Mouse (Mus musculus): Measurements from ENCODE around the gene Snx8.
"Not testable (repeated sequence)": the region's sequence is repeated elsewhere in the genome, so short reads cannot be mapped to it uniquely, and the experiment has no call there.

Gene Snx8

GRCm38 (mm10) chr5:140383559-140383958, 5.5 kb downstream of the Snx8 start:
- no peak for DNase-seq

DNA sequence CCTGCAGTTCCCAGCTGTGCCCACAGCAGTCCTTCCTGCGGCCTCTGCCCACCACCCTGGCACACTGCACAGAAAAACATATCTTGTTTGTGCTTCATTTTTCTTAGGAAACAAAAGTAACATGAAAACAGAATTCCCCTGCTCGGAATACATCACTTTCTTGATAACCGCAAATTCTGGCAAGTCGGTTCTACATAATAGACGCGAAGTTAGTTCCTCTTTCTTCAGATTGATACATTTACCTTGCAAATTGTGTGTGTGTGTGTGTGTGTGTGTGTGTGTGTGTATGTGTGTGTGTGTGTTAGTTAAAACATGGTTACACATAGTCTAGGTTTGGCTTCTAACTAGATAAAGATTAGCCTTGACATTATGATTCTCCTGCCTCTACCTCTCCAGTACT, 6.4 kb downstream of the Snx8 start:
- DNase-seq: no peak

DNA sequence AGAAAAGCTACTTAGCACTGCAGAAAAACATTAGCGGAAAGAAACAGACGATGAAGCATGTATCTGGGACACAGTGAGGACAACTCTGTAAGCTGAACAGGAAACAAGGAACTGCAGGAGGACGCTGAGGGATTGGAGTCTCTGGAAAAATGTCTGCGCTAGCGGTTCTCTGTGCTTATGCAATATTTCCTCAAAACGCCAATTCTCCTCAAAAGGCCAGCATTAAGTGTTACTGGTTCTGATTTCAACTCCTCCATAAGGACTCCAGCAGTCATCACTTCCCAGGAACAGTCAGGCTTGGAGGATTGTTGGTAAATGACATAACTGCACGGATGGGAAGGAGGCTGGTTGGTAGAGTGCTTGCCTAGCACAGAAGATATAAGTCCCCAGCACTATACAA, 7.9 kb downstream of the Snx8 start:
- no peak for DNase-seq

GRCm38 (mm10) chr5:140379299-140379698, 9.8 kb downstream of the Snx8 start:
- no peak for DNase-seq

GRCm38 (mm10) chr5:140378121-140378853, 10.8 kb downstream of the Snx8 start:
- no peak for DNase-seq

GRCm38 (mm10) chr5:140375249-140375829, 13.7 kb downstream of the Snx8 start:
- DNase-seq: no peak

DNA sequence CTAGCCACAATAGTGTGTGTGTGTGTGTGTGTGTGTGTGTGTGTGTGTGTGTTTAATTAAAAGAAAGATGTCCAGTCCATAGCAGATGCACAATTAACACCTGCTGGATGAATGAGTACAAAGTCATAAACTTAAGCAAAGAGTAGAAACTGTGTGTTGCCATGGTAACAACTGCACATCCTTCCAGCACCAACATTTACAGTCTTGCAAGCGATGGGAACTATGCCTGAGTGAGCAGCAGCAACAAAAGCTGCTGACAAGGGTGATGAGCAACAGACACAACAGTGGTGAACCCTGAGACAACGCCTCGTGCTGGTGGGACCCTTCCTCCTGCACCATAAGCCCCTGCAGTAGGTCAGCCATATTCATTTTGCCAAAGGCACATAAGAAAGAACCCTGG, 14.8 kb downstream of the Snx8 start:
- DNase-seq: no peak

GRCm38 (mm10) chr5:140373711-140374110, 15.4 kb downstream of the Snx8 start:
- no peak for DNase-seq

GRCm38 (mm10) chr5:140371671-140372070, 17.4 kb downstream of the Snx8 start:
- DNase-seq: no peak

DNA sequence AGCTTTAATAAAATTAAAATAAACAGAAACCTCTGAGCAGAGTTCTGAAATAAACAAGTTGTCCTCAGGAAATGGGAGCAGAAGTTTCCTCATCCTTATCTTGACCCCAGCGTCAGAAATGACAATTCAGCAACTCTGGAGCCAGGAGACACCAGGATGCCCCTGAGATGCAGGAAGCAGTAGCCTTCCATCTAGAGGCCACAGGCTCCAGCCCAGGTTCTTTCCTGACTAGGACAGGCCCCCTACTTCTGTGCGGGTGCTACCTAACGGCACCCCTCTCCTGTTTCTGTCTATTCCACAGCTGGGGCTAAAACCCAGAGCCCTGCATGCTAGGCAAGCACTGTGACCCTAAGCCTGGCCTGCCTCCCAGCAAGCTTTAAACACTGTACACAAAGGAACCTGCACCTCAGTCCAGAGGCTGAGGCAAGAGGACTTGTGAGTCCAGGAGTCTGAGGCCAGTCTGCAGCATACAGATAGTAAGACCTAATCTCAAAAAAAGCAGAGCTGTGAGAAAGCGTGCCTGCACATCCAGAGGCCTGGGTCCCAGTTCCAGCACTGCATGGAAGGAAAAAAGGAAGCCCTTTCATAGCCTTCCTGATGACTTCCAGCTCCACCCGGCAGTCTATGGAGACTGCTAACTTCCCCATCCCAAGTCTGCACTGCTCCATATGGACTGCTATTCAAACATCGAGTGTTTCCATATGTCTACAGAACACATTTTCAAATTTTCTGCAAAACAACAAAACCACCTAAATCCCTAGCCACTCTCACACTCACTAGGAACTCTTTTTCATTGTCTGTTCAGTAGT, 18.4 kb downstream of the Snx8 start:
- DNase-seq: no peak

- no peak for DNase-seq
Measured at GRCm38 (mm10) chr5:140369466-140369865, 19.6 kb downstream of the Snx8 start.

DNA sequence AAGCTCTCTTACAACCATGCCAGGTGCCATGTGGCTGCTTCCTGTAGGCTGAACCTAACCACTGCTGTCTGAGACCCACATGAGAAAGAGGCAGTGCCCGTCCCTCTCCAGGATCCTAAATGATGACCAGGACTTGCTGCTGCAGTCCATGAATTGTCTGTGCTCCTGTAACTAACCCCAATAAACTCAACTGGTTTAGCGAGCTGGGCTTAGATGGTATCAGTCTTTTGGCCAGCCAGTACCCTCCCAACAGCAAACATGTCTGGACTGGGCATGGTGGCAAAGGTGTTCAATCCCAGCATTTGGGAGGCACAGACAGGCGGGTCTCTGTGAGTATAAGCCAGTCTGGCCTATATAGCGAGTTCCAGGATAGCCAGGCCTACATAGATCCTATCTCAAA, 20.1 kb downstream of the Snx8 start:
- DNase-seq: no peak

DNA sequence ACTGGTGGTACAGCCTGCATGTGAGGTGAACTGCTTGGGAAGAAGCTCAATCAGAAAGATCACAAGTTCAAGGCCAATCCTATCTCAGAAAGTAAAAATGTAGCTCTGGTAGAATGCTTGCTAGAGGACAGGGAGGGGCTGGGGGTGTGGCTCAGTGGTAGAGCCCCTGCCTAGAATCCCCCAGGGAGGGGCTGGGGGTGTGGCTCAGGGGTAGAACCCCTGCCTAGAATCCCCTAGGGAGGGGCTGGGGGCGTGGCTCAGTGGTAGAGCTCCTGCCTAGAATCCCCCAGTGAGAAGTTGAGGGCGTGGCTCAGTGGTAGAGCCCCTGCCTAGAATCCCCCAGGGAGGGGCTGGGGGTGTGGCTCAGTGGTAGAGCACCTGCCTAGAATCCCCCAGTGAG, 20.9 kb downstream of the Snx8 start:
- not testable (repeated sequence) for DNase-seq

GRCm38 (mm10) chr5:140364415-140364814, 24.6 kb downstream of the Snx8 start:
- no peak for DNase-seq

DNA sequence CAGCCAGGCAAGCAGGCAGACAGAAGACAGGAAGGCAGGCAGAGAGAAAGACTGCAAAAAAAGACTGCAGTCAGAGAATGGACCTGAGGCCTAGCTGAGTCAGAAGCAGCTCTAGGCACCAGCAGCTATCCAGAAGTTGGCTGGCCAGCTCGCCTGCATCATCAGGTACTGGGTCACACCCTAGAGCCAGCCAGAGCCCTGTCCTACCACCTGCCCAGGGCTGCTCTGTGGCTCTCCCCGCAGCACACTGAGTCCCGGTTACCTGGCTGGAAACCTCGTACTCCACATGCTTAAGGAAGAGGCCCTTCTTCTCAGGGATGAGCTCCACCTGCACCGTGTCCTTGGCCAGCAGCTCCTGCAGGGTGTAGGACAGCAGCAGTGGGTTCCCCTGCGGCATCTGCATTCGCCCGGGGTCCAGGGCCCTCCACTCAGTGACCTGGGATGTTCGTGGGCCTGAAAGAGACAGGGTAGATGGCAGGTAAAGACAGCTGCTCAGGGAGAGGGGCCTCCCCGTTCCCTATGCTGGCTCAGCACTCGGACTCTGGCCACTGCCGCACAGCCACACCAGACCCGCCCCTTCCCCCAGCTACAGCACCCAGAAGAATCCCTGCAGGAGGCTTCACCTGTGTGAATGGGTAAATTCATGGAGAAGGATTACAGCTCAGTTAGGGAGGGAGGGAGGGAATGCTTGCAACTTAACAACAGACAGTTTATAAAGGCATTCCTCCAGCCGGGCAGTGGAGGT, 29.0 kb downstream of the Snx8 start:
- no peak for DNase-seq

DNA sequence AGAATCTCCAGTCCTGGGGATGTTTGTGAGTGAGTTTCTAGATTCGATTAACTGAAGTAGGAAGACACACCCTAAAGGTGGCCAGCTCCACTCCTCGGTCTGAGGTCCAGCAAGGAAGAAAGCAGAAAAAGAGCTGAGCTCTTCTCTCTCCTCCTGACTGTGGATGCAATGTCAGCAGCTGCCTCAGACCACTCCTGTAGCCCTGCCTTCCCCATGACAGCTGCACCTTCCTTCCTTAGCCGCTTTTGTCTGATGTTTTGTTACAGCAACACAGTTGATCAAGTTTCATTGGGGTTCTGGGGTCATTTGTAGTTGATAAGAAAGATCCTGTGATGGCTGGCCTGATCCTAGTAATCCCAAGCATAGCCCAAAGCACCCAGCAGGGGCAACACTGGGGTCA, 31.6 kb downstream of the Snx8 start:
- DNase-seq: no peak

- DNase-seq: no peak
Measured at GRCm38 (mm10) chr5:140355934-140356333, 33.1 kb downstream of the Snx8 start.

DNA sequence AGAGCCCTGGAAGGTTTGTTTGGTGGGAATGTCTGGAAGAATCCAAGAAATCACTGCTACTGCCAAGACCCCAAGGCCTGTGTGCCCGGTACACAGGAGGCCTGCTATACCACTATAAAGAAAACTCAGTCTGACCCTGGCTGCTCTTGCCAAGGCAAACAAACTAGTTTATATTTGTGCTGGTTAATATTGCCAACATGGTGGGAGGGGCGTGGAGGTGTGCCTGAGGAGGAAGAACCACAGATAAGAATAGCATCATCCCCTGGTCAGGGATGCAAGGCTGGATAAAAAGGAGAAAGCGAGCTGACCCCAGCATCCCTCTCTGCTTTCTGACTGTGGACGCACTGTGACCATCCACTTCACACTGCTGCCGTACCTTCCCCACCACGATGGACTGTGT, 36.7 kb downstream of the Snx8 start:
- DNase-seq: no peak

- DNase-seq: no peak
Measured at GRCm38 (mm10) chr5:140350731-140351497, 38.1 kb downstream of the Snx8 start.

DNA sequence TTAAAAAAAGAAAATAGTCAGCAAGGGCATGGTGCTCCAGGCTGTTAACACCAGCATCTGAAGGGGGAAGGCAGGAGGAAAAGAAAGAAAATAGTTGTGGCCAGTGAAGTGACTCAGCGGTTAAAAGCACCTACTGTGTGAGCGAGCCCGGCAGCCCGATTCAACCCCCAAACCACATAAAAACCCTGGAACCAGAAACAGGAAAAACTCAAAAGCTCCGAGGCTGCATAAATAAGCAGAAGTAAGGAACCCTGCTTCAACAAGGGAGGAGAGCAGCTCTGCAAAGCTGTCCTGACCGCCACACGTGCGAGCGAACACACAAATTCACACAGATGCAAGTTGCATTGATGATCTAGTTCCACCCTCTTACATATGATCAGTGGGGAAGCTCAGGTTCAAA, 39.2 kb downstream of the Snx8 start:
- peak; percentile 11 for DNase-seq

GRCm38 (mm10) chr5:140346050-140346449, 43.0 kb downstream of the Snx8 start:
- no peak for DNase-seq

DNA sequence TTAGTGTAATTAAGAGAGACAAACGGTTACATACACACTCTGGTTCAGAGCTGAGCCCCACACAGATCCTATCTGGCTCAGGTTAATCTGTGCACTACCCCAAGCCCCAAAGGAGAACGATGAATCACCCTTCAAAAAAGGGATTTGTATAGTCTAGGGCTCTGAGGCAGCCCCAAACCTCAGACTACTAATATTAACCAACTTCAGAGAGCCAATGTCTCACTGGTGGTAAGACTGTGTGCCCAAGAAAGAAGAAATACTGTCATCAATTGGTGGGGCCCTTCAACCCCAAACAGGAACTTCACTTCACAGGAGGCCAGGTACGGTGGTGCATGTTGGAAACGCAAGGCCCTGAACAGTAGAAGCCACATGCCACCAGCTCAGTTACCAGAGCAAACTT, 43.8 kb downstream of the Snx8 start:
- DNase-seq: no peak

DNA sequence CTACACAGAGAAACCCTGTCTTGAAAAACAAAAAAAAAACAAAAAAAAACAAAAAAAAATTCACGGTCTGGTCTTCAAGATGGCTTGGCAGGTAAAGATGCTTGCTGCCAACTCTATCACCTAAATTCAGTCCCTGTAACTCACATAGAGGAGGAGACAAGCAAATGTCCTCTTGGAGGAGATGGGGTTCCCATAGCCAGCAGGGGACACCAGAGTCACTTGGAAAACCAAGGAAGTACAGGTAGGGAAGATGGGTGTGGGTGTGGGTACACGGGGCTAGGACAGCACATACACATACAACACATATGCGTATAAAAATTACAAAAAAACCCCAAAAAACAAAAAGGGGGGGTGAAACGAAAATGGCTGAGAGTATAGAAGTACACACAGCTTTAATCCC, 46.2 kb downstream of the Snx8 start:
- DNase-seq: no peak
